Mouse (Mus musculus) embryonic facial prominence, embryonic 10.5 days (tissue): ENCODE measurements around the gene Sost. TPM values are rescaled to one million over a fixed set of nuclear protein-coding genes. Genes with fewer than 3 reads are reported as not detected.

Source experiments
- DNase-seq: peaks from one replicate; pipeline ENCODE4 v3.0.0-alpha.2; 2017; ENCODE audit warnings: low spot score
- H3K27ac ChIP-seq: fragments of 300-500 bp; sonication (generic); replicated peaks from 2 replicates; pipeline ENCODE4 v1.5.1; 2016; ENCODE audit warnings: mild to moderate bottlenecking
- H3K27me3 ChIP-seq: fragments of 300-500 bp; sonication (generic); replicated peaks from 2 replicates; pipeline ENCODE4 v1.6.1; 2016; ENCODE audit warnings: low read depth, mild to moderate bottlenecking; ENCODE audit not compliant: poor library complexity, severe bottlenecking
- H3K36me3 ChIP-seq: fragments of 300-500 bp; sonication (generic); replicated peaks from 2 replicates; pipeline ENCODE4 v1.6.1; 2016; ENCODE audit warnings: mild to moderate bottlenecking, moderate library complexity
- H3K4me1 ChIP-seq: fragments of 300-500 bp; sonication (generic); 2 replicates; pipeline ENCODE4 v1.6.1; 2016
- H3K4me3 ChIP-seq: fragments of 300-500 bp; sonication (generic); 2 replicates; pipeline ENCODE4 v1.5.1; 2016; ENCODE audit warnings: mild to moderate bottlenecking, moderate library complexity
- H3K9me3 ChIP-seq: fragments of 300-500 bp; sonication (generic); 2 replicates; pipeline ENCODE4 v1.6.1; 2016; ENCODE audit warnings: mild to moderate bottlenecking
- WGBS: fragments of 180-500 bp; shearing (Covaris S2); methylation state at CpG from one replicate; pipeline ENCODE4 v1.1.7; 2016; 5-methylcytosine and 5-hydroxymethylcytosine counted together
- polyA plus RNA-seq: library from polyadenylated mRNA; unstranded; fragments of >200 nt; fragmentation: Nextera tagmentation; extraction: Ambion mirVana; gene quantifications from 2 replicates; pipeline ENCODE4 v1.2.1, GENCODE M21; 2016

Sost gene
- polyA plus RNA-seq, 1 experiment from 2014 or later = 0.20 TPM

GRCm38 (mm10) chr11:101931978-101932377, 34.8 kb downstream of the Sost start:
- H3K36me3 ChIP-seq = no peaks in the 10 kb centered on the region
- H3K9me3 ChIP-seq = no peaks in the 10 kb centered on the region
- peaks cover 35% of the 10 kb centered on the region for H3K4me1 ChIP-seq
- WGBS = 46% methylated on average over 4 of the region's 4 CpGs
- H3K4me3 ChIP-seq = no peak overlapping the region
- peaks cover 48% of the 10 kb centered on the region for H3K27me3 ChIP-seq
- no peak overlapping the region for H3K27ac ChIP-seq
- no peak for DNase-seq

GRCm38 (mm10) chr11:101928030-101928762, 38.6 kb downstream of the Sost start:
- Histone ChIP-seq H3K4me1 (peaks cover 40% of the 10 kb centered on the region), H3K36me3 (no peaks in the 10 kb centered on the region), H3K27me3 (peaks cover 21% of the 10 kb centered on the region; the same call in 1 of the 2 replicates), H3K27ac (no peak overlapping the region), H3K9me3 (no peaks in the 10 kb centered on the region), H3K4me3 (no peak overlapping the region)
- DNase-seq = peak; percentile 68
- 24% methylated on average over 25 of the region's 25 CpGs for WGBS

- Histone ChIP-seq H3K4me1 (peaks cover 32% of the 10 kb centered on the region), H3K27me3 (peaks cover 12% of the 10 kb centered on the region; the same call in 1 of the 2 replicates), H3K9me3 (no peaks in the 10 kb centered on the region), H3K36me3 (no peaks in the 10 kb centered on the region), H3K27ac (no peak overlapping the region), H3K4me3 (no peak overlapping the region)
- 84% methylated on average over 10 of the region's 10 CpGs for WGBS
- no peak for DNase-seq
These were observed 39.7 kb downstream of the Sost start for GRCm38 (mm10) chr11:101926951-101927589.

GRCm38 (mm10) chr11:101925636-101926035, 41.2 kb downstream of the Sost start:
- no peak for DNase-seq
- no peaks in the 10 kb centered on the region for H3K9me3 ChIP-seq
- H3K4me1 ChIP-seq = peaks cover 37% of the 10 kb centered on the region
- no peaks in the 10 kb centered on the region for H3K36me3 ChIP-seq
- no peak overlapping the region for H3K4me3 ChIP-seq
- peaks cover 19% of the 10 kb centered on the region; the same call in 1 of the 2 replicates for H3K27me3 ChIP-seq
- WGBS = 74% methylated on average over 6 of the region's 6 CpGs
- H3K27ac ChIP-seq = no peak overlapping the region

GRCm38 (mm10) chr11:101924441-101924976, 42.3 kb downstream of the Sost start:
- peaks cover 46% of the 10 kb centered on the region for H3K4me1 ChIP-seq
- H3K36me3 ChIP-seq = no peaks in the 10 kb centered on the region
- no peak overlapping the region for H3K4me3 ChIP-seq
- H3K27me3 ChIP-seq = peaks cover 19% of the 10 kb centered on the region; the same call in 1 of the 2 replicates
- WGBS = 74% methylated on average over 19 of the region's 19 CpGs
- no peak for DNase-seq
- no peaks in the 10 kb centered on the region for H3K9me3 ChIP-seq
- H3K27ac ChIP-seq = no peak overlapping the region

- H3K4me1 ChIP-seq = peaks cover 46% of the 10 kb centered on the region
- H3K9me3 ChIP-seq = no peaks in the 10 kb centered on the region
- H3K27me3 ChIP-seq = peaks cover 18% of the 10 kb centered on the region
- H3K4me3 ChIP-seq = no peak overlapping the region
- 84% methylated on average over 6 of the region's 6 CpGs for WGBS
- no peak overlapping the region for H3K27ac ChIP-seq
- DNase-seq = no peak
- H3K36me3 ChIP-seq = no peaks in the 10 kb centered on the region
These were observed 42.8 kb downstream of the Sost start for GRCm38 (mm10) chr11:101923988-101924387.

GRCm38 (mm10) chr11:101921361-101921952, 45.4 kb downstream of the Sost start:
- Histone ChIP-seq H3K27me3 (peaks cover 39% of the 10 kb centered on the region), H3K36me3 (no peaks in the 10 kb centered on the region), H3K9me3 (no peaks in the 10 kb centered on the region), H3K27ac (no peak overlapping the region), H3K4me3 (no peak overlapping the region), H3K4me1 (peaks cover 27% of the 10 kb centered on the region)
- WGBS = 82% methylated on average over 12 of the region's 12 CpGs
- DNase-seq = no peak

GRCm38 (mm10) chr11:101919660-101920059, 47.2 kb downstream of the Sost start:
- peaks cover 45% of the 10 kb centered on the region for H3K27me3 ChIP-seq
- DNase-seq = peak; percentile 79
- H3K36me3 ChIP-seq = no peaks in the 10 kb centered on the region
- H3K27ac ChIP-seq = no peak overlapping the region; the same call in 1 of the 2 replicates
- no peaks in the 10 kb centered on the region for H3K9me3 ChIP-seq
- no peak overlapping the region for H3K4me3 ChIP-seq
- 1% methylated on average over 6 of the region's 6 CpGs for WGBS
- peaks cover 18% of the 10 kb centered on the region for H3K4me1 ChIP-seq

- 69% methylated on average over 3 of the region's 3 CpGs for WGBS
- Histone ChIP-seq H3K27me3 (peaks cover 54% of the 10 kb centered on the region), H3K4me3 (no peak overlapping the region), H3K9me3 (no peaks in the 10 kb centered on the region), H3K4me1 (peaks cover 18% of the 10 kb centered on the region), H3K36me3 (no peaks in the 10 kb centered on the region), H3K27ac (no peak overlapping the region)
- DNase-seq = no peak
These were observed 48.2 kb downstream of the Sost start for GRCm38 (mm10) chr11:101918609-101919008.

GRCm38 (mm10) chr11:101916772-101917171, 50.0 kb downstream of the Sost start:
- H3K27me3 ChIP-seq = peaks cover 53% of the 10 kb centered on the region
- WGBS = 72% methylated on average over 3 of the region's 3 CpGs
- H3K27ac ChIP-seq = no peak overlapping the region
- H3K36me3 ChIP-seq = no peaks in the 10 kb centered on the region
- H3K4me3 ChIP-seq = no peak overlapping the region
- H3K9me3 ChIP-seq = no peaks in the 10 kb centered on the region
- H3K4me1 ChIP-seq = peaks cover 18% of the 10 kb centered on the region
- DNase-seq = no peak

GRCm38 (mm10) chr11:101913591-101913990, 53.2 kb downstream of the Sost start:
- Histone ChIP-seq H3K4me3 (no peak overlapping the region), H3K9me3 (no peaks in the 10 kb centered on the region), H3K36me3 (no peaks in the 10 kb centered on the region), H3K27ac (no peak overlapping the region), H3K4me1 (peaks cover 8% of the 10 kb centered on the region; the same call in 1 of the 2 replicates), H3K27me3 (peaks cover 62% of the 10 kb centered on the region)
- 63% methylated on average over 8 of the region's 8 CpGs for WGBS
- no peak for DNase-seq
